Mouse (Mus musculus) thymus, postnatal 36 days (tissue): Measurements from ENCODE around the gene Gzmm.

Experiments
- DNase-seq, 2 experiments: peaks; one replicate each; pipeline ENCODE4 v3.0.0; 2022; ENCODE audit warnings: mixed read lengths in 2 of 2

The Gzmm gene

GRCm38 (mm10) chr10:79732500-79732899, 43.7 kb downstream of the Gzmm start:
- peak; percentile 50 to 61 for DNase-seq

GRCm38 (mm10) chr10:79733847-79734246, 45.0 kb downstream of the Gzmm start:
- no peak for DNase-seq

DNA sequence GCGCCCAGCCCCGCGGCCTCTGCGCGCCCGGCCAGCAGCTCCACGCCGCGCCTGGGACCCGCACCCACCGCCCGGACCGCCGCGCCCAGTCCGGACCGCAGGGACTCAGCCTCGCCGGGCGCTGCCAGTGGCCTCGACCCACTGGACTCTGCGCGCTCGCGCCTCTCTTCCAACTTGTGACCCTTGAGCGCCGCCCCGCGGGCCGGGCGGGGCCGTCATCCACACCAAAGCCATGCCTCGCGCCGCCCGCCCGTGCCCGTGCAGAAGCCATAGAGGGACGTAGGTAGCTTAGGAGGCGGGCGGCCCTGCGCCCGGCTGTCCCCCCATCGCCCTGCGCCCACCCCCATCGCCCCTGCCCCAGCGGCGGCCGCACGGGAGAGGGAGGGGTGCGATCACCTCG, 46.5 kb downstream of the Gzmm start:
- DNase-seq: no peak

- no peak for DNase-seq
Measured at GRCm38 (mm10) chr10:79736706-79737105, 47.9 kb downstream of the Gzmm start.

DNA sequence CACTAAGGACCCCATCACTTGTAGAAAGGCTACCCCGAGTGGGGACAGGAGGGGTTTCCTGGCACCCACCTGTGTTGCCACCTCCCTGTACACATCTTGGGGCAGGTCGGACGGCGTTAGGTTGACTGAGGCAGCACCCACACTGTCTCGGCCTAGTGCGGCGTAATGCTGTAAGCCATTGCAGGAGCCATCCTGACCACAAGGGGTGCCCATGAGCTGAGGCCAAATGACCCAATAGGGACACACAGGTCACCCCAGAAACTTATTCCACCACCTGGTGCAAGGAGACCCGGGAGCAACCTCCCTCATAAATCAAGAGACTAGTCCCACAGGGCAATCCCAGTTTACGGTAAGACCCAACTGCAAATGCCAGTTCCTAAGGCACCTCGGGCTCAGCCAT, 49.4 kb downstream of the Gzmm start:
- DNase-seq: no peak

- DNase-seq: no peak
Measured at GRCm38 (mm10) chr10:79739234-79739633, 50.4 kb downstream of the Gzmm start.

DNA sequence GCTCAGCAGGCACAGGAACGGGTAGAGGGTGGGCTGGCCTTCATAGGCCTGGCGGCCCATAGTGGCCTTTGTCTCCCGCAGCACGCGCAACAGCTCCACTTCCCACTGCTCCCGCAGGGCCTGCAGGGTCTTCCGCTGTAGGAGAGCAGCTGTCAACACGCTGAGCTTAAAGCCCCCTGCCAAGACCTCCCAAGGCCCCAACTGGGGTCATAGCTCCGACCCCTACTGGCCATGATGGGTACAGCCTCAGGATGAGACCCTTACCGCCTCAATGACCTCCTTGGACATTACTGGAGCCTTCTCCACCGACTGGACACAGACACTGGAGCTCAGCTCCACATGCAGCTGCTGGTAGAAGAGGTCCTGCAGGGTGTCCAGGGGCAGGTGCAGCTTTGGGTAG, 52.0 kb downstream of the Gzmm start:
- DNase-seq: no peak

- DNase-seq: no peak
Measured at GRCm38 (mm10) chr10:79743161-79743560, 54.3 kb downstream of the Gzmm start.

DNA sequence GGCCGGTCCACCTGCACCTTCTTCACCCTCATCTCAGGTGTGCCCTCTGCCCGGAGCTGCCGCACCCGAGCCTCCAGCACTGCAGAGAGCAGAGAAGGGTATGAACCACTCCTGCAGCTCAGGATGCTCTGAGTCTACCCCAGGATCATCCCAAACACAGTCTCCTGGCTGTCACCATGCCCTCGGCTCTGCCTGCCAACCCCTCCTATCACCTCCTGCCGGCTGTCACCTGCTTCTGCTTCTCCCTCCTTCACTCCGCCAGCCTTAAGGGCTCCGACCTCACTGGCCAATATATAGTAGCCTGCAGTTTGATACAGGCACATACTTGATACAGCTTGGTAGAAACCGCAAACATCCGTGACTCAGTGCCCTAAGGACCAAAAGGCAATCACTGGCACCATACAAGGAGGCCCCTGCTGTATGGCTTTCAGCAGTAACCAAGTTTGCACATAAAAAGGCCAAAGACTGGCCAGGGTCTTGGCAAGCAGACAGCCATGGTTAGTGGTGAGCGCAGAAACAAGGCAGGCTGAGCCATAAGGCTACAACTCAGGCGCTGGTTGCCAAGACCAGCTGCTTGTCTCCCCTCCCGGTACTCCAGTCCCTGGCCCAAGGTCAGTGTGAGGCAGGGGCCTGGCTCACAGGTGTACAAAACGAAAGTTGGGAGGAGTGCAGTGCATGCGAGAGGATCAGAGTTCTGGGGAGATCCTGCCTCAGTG, 55.0 kb downstream of the Gzmm start:
- no peak for DNase-seq
